Comparison of ENCODE assay signal across 14 mouse cellular contexts in the genomic region with DNA sequence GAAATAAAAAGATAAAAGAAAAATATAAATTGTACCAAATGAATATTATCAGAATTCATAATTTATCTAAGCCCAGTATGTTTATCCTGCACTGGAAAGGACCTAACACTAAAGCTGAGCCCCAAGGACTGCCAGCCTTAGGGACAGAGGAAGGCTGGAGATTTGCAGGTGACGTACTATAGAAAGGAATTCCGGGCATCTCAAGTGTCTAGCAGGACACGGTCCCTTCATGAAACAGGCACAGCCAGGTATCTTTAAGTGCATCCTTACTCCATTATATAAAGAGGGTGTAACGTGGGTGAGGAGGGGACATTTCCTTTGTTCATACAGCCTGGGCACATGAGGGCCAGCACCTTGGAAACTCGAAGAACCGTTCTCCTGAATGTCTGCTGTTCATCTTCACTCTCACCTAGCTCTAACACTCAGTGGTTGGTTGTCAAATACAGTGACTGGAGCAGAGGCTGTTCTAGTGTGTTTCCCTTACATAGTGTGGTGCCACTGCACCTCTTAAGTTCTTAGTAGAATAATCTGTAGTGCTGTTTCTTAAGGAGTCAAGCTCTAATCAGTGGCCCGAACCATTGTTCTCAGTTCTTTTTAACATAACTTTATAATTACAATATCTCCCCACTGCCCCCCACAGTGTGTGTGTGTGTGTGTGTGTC.
DNase-seq lines count a peak whose midpoint lies in the region; ATAC-seq lines count a peak whose summit lies in the region.
"Had no signal": no experiment of that assay in that cellular context is flagged by ENCODE, and none has a peak within 500 bp of the region (broad histone marks: within the 10 kb centered on the region; RNA-seq: fewer than 3 reads in every experiment).

No protein-coding gene starts in this region.

- H3K27ac ChIP-seq in hindbrain, embryonic 11.5 days (ENCODE audit: low read depth, low read length): no peak overlapping the region
- H3K27ac ChIP-seq in hindbrain, embryonic 14.5 days: no peak overlapping the region
- H3K27ac ChIP-seq in midbrain, embryonic 14.5 days (replicated peaks; ENCODE audit: low read depth, low read length): no peak overlapping the region
- H3K27ac ChIP-seq: limb, embryonic 13.5 days; neural tube, embryonic 13.5 days had no signal

- no peaks in the 10 kb centered on the region for H3K36me3 ChIP-seq in hindbrain, embryonic 11.5 days (ENCODE audit: control insufficient read depth, insufficient read depth, low read length)
- H3K36me3 ChIP-seq in hindbrain, embryonic 14.5 days (replicated peaks; ENCODE audit: control insufficient read depth, insufficient read depth): no peaks in the 10 kb centered on the region
- H3K36me3 ChIP-seq in midbrain, embryonic 14.5 days (ENCODE audit: control insufficient read depth, insufficient read depth, low read length): no peaks in the 10 kb centered on the region
- H3K36me3 ChIP-seq: limb, embryonic 13.5 days; neural tube, embryonic 13.5 days had no signal

- ATAC-seq in hindbrain, embryonic 11.5 days (ENCODE audit: low FRiP score): peak; percentile 17; the same call in 1 of the 2 replicates
- no peak for ATAC-seq in hindbrain, embryonic 14.5 days (ENCODE audit: low FRiP score)
- peak; percentile 53; the same call in 1 of the 2 replicates for ATAC-seq in midbrain, embryonic 14.5 days (ENCODE audit: low FRiP score, low TSS enrichment)

- no peaks in the 10 kb centered on the region for H3K27me3 ChIP-seq in hindbrain, embryonic 11.5 days (ENCODE audit: control insufficient read depth, insufficient read depth, low read length)
- no peaks in the 10 kb centered on the region for H3K27me3 ChIP-seq in hindbrain, embryonic 14.5 days (ENCODE audit: control insufficient read depth, insufficient read depth, low read length)
- H3K27me3 ChIP-seq in midbrain, embryonic 14.5 days (ENCODE audit: control insufficient read depth, insufficient read depth, low read length): no peaks in the 10 kb centered on the region
- H3K27me3 ChIP-seq: limb, embryonic 13.5 days; neural tube, embryonic 13.5 days had no signal

- peak; percentile 21 for DNase-seq in embryo, embryonic 10.5 days (ENCODE audit: low spot score)
- DNase-seq in embryo, embryonic 9.5 days (ENCODE audit: extremely low spot score): no peak
- DNase-seq in hindbrain, embryonic 11.5 days (ENCODE audit: low spot score): no peak
- no peak for DNase-seq in hindbrain, embryonic 14.5 days (ENCODE audit: low spot score)
- DNase-seq in lung, adult 18-20 months: peak; percentile 43 to 57
- no peak for DNase-seq in midbrain, embryonic 14.5 days
- no peak for DNase-seq in right cerebral cortex, postnatal 25 days
- DNase-seq in thymus, postnatal 36 days: no peak
- DNase-seq: cerebellum, adult 9-11 months; gastrocnemius, postnatal 25 days; kidney, adult 2 months; right cerebral cortex, postnatal 14 days had no signal

- WGBS in hindbrain, embryonic 11.5 days: 81% methylated on average over 7 of the region's 7 CpGs
- 79% methylated on average over 7 of the region's 7 CpGs for WGBS in hindbrain, embryonic 14.5 days
- 64% methylated on average over 7 of the region's 7 CpGs for WGBS in midbrain, embryonic 14.5 days

- H3K4me2 ChIP-seq in hindbrain, embryonic 11.5 days (replicated peaks; ENCODE audit: low read depth, low read length): no peak overlapping the region
- no peak overlapping the region for H3K4me2 ChIP-seq in hindbrain, embryonic 14.5 days (replicated peaks)
- H3K4me2 ChIP-seq in midbrain, embryonic 14.5 days (ENCODE audit: low read length): no peak overlapping the region
- H3K4me2 ChIP-seq: limb, embryonic 13.5 days; neural tube, embryonic 13.5 days had no signal

- no peak overlapping the region for H3K9ac ChIP-seq in hindbrain, embryonic 11.5 days (ENCODE audit: low read depth, low read length)
- no peak overlapping the region for H3K9ac ChIP-seq in hindbrain, embryonic 14.5 days
- no peak overlapping the region for H3K9ac ChIP-seq in midbrain, embryonic 14.5 days (replicated peaks; ENCODE audit: low read length)
- H3K9ac ChIP-seq: limb, embryonic 13.5 days; neural tube, embryonic 13.5 days had no signal

- no peaks in the 10 kb centered on the region for H3K9me3 ChIP-seq in hindbrain, embryonic 11.5 days (ENCODE audit: control insufficient read depth, low read length)
- H3K9me3 ChIP-seq in hindbrain, embryonic 14.5 days (ENCODE audit: control insufficient read depth, low read length): no peaks in the 10 kb centered on the region
- H3K9me3 ChIP-seq in midbrain, embryonic 14.5 days (ENCODE audit: control insufficient read depth, low read length): no peaks in the 10 kb centered on the region
- H3K9me3 ChIP-seq: limb, embryonic 13.5 days; neural tube, embryonic 13.5 days had no signal

- no peak overlapping the region for H3K4me3 ChIP-seq in hindbrain, embryonic 11.5 days (ENCODE audit: low read depth, low read length)
- H3K4me3 ChIP-seq in hindbrain, embryonic 14.5 days (replicated peaks; ENCODE audit: low read length): no peak overlapping the region
- no peak overlapping the region for H3K4me3 ChIP-seq in midbrain, embryonic 14.5 days (replicated peaks; ENCODE audit: low read depth, low read length)
- H3K4me3 ChIP-seq: limb, embryonic 13.5 days; neural tube, embryonic 13.5 days had no signal

- H3K4me1 ChIP-seq in hindbrain, embryonic 11.5 days (replicated peaks; ENCODE audit: control insufficient read depth, insufficient read depth, low read length): no peaks in the 10 kb centered on the region
- no peaks in the 10 kb centered on the region for H3K4me1 ChIP-seq in hindbrain, embryonic 14.5 days (replicated peaks; ENCODE audit: control insufficient read depth, insufficient read depth, low read length)
- no peaks in the 10 kb centered on the region for H3K4me1 ChIP-seq in midbrain, embryonic 14.5 days (ENCODE audit: control insufficient read depth, insufficient read depth, low read length)
- H3K4me1 ChIP-seq: limb, embryonic 13.5 days had no signal

Comparison
In these comparisons a context has a peak if more than half of its experiments do, and no peak if none do; other contexts are left out.
1. DNase-seq: peak in embryo, embryonic 10.5 days (single experiment) and lung, adult 18-20 months (2 of 2); none in embryo, embryonic 9.5 days (single experiment), hindbrain, embryonic 11.5 days (single experiment), hindbrain, embryonic 14.5 days (single experiment), midbrain, embryonic 14.5 days (single experiment), right cerebral cortex, postnatal 25 days (single experiment) and thymus, postnatal 36 days (0 of 2).